Mouse (Mus musculus) G1E (cell line): Measurements from ENCODE around the gene Wdr66.

Experiments
- CTCF ChIP-seq: IDR thresholded peaks from 2 replicates; pipeline ENCODE4 v1.5.1; 2012; ENCODE audit warnings: low read depth, low read length, inconsistent platforms, mixed read lengths
- GATA1 ChIP-seq: IDR thresholded peaks from 2 replicates; pipeline ENCODE4 v1.6.1; 2012; ENCODE audit warnings: borderline replicate concordance, low read length, inconsistent platforms, mixed read lengths
- GATA2 ChIP-seq: IDR thresholded peaks from 2 replicates; pipeline ENCODE4 v1.6.1; 2012; ENCODE audit warnings: low read depth, low read length, inconsistent platforms, borderline replicate concordance
- POLR2AphosphoS5 ChIP-seq: IDR thresholded peaks from 2 replicates; pipeline ENCODE4 v1.6.1; 2012; ENCODE audit warnings: low read depth, low read length, inconsistent platforms; ENCODE audit not compliant: insufficient replicate concordance
- TAL1 ChIP-seq: conservative IDR thresholded peaks from 2 replicates; pipeline ENCODE4 v1.6.1; 2012; ENCODE audit warnings: low read depth, low read length, inconsistent platforms, mixed read lengths

DNA sequence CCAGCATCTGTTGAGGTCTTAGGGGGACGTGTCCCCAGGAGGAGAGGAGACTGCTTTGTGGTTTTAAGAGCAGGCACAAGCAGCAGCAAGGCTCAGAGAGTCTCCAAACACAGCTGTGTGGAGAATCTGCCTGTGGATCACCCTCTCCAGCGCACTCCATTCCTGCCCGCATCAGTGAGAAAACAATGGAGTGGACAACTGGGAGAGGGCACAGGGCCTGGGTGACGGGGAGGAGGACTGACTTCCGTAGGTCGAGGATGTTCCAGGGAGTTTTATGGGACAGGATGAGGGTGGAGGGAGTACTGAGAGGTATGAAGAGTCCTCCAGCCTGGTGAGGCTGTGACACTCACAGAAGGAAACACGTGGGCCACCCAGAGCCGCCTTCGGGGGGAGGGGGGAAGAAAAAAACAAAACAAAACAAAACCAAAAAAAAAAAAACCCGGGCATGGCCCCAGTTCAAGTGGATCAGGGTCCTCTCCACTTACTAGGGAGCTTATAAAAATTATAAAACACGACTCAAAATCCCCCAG, 62.0 kb downstream of the Wdr66 start:
- TF ChIP-seq GATA2 (no peak), CTCF (no peak), GATA1 (no peak), POLR2AphosphoS5 (no peak), TAL1 (no peak)
